Mouse (Mus musculus): Measurements from ENCODE around the gene Tmem201. TPM values are rescaled to one million over a fixed set of nuclear protein-coding genes. Genes with fewer than 3 reads are reported as not detected.
A peak's percentile ranks its signal among the peaks of the same experiment; 100 is the strongest.

The Tmem201 gene
- total RNA-seq, 2 experiments from 2014 or later, result 63.9 to 66.8 TPM

- intact Hi-C loops (cut with DNase I), result no loop called here
- DNase-seq (ENCODE audit: low spot score in 2 of 2), result no peak
These were observed 41.5 kb downstream of the Tmem201 start for GRCm38 (mm10) chr4:149696189-149696971.

- intact Hi-C loops (cut with DNase I), result no loop called here
- no peak for DNase-seq (ENCODE audit: low spot score in 2 of 2)
These were observed 46.5 kb downstream of the Tmem201 start for GRCm38 (mm10) chr4:149691368-149691767.

GRCm38 (mm10) chr4:149690828-149691280 lies 47.0 kb downstream of the Tmem201 start:
- no peak for DNase-seq (ENCODE audit: low spot score in 2 of 2)
- intact Hi-C loops (cut with DNase I), result no loop called here

- intact Hi-C loops (cut with DNase I), result no loop called here
- no peak for DNase-seq (ENCODE audit: low spot score in 2 of 2)
These were observed 47.8 kb downstream of the Tmem201 start for GRCm38 (mm10) chr4:149689822-149690700.

GRCm38 (mm10) chr4:149688861-149689260 lies 49.0 kb downstream of the Tmem201 start:
- DNase-seq (ENCODE audit: low spot score in 2 of 2), result no peak
- intact Hi-C loops (cut with DNase I), result no loop called here

- intact Hi-C loops (cut with DNase I), result no loop called here
- no peak for DNase-seq (ENCODE audit: low spot score in 2 of 2)
These were observed 52.8 kb downstream of the Tmem201 start for GRCm38 (mm10) chr4:149684841-149685623.

GRCm38 (mm10) chr4:149683875-149684274 lies 54.0 kb downstream of the Tmem201 start:
- DNase-seq (ENCODE audit: low spot score in 2 of 2), result no peak
- intact Hi-C loops (cut with DNase I), result no loop called here

- DNase-seq (ENCODE audit: low spot score in 2 of 2), result no peak
These were observed 58.6 kb downstream of the Tmem201 start for GRCm38 (mm10) chr4:149679056-149679770.

GRCm38 (mm10) chr4:149678006-149678405 lies 59.8 kb downstream of the Tmem201 start:
- no peak for DNase-seq (ENCODE audit: low spot score in 2 of 2)
- intact Hi-C loops (cut with DNase I), result no loop called here

More at GRCm38 (mm10) chr4:149679056-149679770, 58.6 kb downstream of the Tmem201 start:
- intact Hi-C loops (cut with DNase I), result no loop called here

- intact Hi-C loops (cut with DNase I), result no loop called here
- DNase-seq (ENCODE audit: low spot score in 2 of 2), result peak; percentile 41 to 68
These were observed 62.2 kb downstream of the Tmem201 start for GRCm38 (mm10) chr4:149675378-149676261.

- DNase-seq (ENCODE audit: low spot score in 2 of 2), result no peak
- intact Hi-C loops (cut with DNase I), result no loop called here
These were observed 62.9 kb downstream of the Tmem201 start for GRCm38 (mm10) chr4:149674814-149675377.

- DNase-seq (ENCODE audit: low spot score in 2 of 2), result no peak
- intact Hi-C loops (cut with DNase I), result no loop called here
These were observed 65.1 kb downstream of the Tmem201 start for GRCm38 (mm10) chr4:149672747-149673146.

GRCm38 (mm10) chr4:149671175-149671574 lies 66.7 kb downstream of the Tmem201 start:
- DNase-seq (ENCODE audit: low spot score in 2 of 2), result no peak
- intact Hi-C loops (cut with DNase I), result no loop called here

GRCm38 (mm10) chr4:149665692-149666090 lies 72.2 kb downstream of the Tmem201 start:
- no peak for DNase-seq (ENCODE audit: low spot score in 2 of 2)
- intact Hi-C loops (cut with DNase I), result no loop called here

All from left cerebral cortex, postnatal 14 days (tissue).